Mouse (Mus musculus) cerebellum, postnatal 25 days (tissue): ENCODE data around the gene Nhsl2.

ENCODE experiments used
- DNase-seq, 2 experiments: peaks; one replicate each; pipeline ENCODE4 v3.0.0; 2021; ENCODE audit warnings: mixed read lengths in 2 of 2

Nhsl2 gene

DNA sequence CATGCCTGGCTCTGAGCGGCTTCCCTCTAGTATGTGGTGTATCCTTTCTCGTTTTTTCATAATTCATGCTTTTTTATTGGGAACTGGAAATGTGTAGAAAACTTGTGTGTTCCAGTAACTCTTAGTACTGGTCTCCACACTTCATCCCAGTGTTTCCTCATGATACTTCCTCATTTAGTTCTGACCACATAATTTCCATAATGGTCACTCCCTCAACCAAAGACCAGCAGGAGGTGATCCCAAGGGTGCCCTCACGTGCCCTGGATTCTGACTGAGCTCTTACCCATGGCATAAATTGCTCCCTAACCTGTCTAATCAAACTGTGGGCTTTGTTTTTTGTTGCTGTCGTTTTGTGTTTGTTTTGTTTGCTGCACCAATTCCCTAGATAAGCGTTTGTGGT lies 58.1 kb downstream of the Nhsl2 start:
- no peak for DNase-seq

DNA sequence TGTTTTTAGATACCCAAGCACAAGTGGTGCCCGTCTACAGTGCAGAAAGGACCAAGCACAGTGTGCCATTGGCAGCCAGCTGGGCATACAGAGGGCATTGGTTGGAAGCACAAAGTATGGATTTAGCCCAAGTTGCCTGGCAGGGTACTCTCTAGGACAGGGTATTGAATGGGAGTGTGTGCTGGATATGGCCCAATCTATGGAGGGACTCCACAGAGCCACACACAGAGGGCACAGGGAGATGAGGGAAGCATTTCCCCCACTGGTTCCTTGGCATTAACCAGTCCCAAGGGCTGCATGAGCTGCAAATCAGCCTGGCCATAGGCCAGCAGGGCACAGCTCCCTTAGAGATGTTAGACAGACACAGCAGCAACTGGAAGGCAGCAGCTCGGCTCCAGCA lies 79.9 kb downstream of the Nhsl2 start:
- peak in 1 of 2 experiments; percentile 32 for DNase-seq

DNA sequence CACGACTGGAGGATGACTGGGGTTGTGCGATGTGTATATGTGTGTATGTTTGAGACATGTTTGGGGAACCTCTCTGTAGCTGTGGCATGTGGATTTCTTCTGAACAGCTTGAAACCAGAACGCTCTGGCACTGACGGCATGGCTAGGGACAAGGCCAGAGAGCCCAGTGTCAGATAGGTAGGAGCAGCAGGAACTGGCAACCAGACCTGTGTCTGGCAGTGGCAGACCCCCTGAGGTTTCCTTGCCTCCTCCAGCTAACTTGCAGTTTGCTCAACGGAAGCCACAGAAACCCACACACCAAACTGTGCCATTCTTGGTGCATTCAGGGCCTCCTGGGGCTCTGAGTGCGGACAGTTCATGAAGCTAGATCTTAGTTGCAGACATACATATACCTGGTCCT lies 81.1 kb downstream of the Nhsl2 start:
- peak; percentile 56 to 70 for DNase-seq

DNA sequence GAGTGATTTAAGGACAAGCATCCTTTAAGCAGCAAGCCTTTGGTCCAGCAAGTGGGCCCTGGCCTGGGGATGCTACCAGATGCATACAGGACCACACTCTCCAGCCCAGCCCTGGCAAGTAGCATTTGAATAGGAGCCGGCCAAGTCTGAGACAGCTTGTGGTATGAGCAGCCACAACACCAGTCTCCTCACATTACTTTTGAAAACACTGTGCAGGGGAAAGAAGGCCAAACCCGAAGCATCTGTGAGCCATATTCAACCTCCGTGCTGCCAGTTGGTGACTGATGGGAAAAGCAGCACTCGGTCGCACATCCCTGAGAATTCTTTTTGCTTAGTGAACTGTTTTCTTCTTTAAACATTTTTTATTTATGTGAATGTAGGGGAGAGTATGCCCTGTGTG lies 81.8 kb downstream of the Nhsl2 start:
- no peak for DNase-seq

DNA sequence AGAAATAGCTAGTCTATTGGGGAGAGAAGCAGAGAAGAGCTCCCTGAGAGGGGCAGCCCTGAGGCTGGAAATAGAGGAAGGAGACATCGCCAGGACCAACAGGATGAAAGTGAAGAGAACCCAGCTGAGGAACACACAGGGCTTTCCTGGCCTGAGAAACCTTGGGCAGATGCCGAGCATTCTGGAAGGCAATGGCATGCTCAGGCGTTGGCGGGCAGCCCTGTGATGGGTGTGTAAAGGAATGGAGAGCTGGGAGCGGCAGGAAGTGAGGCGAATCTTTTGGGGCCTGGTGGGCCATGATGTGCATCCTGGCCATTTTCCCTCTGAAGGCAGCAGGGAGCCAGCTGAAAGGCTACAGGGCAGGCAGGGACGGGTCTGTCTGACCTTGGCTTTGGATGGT lies 83.1 kb downstream of the Nhsl2 start:
- DNase-seq = peak; percentile 85 to 92

DNA sequence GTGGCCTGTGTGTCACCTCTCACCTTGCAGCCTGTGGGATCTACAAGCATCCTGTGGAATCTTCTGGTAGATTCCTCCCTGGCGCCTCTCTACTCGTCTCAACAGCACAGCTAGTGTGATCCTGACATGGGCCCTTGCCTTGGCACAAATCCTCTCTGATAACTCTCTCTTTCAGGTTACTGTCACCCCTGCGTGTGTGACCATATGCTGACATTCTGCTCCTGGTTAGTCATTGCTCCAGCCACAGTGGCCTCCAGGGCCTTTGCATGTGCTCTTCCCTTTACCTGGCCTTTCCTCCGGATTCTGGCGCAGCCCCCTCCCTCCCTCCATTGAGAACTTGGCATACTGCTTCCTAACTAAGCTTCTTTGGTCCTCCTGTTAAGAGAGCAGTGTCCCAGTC lies 84.2 kb downstream of the Nhsl2 start:
- DNase-seq = peak; percentile 49 to 60

DNA sequence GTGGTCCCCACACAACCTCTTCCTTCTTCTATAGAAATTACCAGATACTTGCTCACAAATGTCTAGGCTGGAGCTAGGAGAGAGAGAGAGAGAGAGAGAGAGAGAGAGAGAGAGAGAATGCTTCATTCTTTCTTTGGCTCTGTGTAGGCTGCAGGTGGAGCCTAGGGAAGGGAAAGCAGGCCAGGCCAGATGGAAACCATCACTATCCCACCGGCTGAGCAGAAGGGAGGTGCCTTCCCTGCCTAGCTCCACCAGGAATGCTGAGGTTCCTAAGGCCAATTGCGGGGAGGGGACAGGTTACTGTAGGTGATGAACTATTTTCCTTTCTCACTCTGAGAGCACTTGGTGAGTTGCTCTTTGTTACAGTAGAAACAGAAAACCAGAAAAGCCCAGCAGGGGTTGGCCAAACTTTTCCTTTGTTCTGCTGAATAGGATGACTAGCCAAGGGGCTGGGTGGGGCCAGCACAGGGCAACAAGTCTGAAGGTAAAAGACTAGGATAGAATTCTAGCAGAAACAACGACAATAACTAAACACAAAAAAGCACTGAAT lies 86.2 kb downstream of the Nhsl2 start:
- peak in 1 of 2 experiments; percentile 56 for DNase-seq

DNA sequence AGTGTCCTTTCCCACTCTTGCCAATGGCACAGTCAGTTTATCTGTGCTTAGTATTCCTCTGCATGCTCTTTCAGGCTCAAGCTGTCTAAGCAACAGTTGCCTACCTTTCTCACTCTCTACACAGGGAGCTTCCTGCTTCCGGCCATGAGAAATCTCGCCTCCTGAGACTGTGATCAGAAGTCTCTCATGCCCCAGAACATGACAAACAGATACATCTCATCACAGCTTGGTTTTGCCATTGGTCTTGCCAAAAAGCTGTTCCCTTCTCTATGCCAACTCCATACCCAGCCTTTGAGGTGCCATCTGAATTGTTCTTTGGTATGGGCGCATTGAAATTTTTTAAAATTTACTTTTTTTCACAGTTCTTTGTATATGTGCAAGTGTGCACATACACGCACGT lies 90.3 kb downstream of the Nhsl2 start:
- no peak for DNase-seq

DNA sequence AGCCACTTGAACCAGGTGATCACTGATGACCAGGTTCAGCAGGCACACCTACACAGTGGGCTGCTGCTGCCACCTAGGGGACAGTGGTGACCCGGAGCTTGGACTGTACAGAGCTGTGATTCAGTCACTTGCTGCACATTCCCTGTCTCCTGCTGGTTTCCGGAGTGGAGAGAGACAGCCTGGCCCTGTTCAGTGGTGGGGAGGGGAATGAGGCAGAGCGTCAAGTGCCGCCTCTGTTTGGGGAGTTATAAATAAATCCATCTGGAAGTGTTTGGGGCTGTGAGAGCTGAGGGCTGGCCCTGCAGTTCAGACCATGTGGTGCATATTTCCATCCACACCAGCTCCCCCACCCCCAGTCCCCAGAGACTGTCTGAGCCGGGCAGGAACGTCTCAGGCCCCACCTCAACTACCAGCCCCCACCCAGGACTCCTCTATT lies 93.3 kb downstream of the Nhsl2 start:
- DNase-seq = peak; percentile 90 to 93

DNA sequence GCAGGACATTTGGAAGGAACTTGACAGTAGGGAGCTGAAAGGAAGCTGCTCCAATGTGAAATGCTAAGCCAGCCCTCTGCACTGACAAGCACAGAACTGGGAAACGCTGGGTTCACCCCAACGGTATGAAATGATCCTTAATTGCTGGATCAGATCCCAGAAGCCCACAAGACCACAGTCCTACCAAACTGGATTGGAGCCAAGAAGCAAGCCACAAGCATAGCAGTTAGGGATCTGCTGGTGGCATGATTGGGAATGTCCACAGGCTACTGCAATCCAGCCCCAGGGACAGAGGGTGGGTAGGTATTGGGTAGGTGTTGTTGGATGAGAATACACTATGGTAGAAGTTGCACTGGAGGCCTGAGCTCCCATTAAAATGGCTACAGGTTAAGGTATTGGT lies 94.6 kb downstream of the Nhsl2 start:
- DNase-seq = no peak

DNA sequence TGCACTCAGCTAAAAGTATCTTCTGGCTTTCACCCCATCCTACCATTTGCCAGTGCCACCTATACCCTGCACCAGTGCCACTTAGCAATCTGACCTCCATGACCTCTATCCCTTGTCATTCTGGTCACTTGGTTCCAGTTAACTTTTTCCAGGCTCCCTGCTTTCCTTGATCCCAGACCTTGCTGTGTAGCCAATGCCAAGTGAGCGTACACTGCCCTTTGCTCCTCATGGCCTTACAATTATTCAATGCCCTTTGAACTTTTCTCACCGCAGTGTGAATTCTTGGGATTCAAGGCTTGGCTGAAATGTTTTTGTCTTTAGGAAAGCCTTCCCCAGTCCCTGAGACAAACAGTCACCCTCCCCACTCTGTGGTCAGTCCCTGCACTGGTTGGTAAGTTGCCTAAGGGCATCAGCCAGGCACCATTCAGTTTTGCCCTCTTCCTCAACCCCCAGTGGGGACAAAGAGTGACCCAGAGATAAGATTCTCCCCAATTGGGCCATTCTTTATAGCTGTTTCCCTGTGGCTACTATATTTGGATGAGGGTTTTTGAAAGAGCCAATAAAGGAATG lies 95.7 kb downstream of the Nhsl2 start:
- no peak for DNase-seq

DNA sequence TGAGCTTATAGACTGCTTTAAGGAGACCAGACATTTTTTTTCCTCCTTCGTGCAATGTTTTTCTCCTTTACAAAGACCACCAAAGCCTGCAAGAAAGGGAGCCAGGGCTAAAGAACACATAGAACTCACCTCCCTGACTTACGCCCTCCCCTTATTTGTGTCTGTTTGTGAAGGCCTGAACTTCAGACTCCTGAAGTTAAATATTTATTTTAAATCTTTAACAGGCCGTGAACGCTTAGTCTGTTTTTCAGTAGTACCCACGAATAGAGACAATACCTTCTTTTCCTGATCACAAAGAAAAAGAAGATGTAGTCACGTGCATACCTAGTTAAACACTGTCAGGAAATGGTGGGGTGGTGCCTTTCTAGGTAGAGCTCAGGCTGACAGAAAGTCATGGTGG lies 103.3 kb downstream of the Nhsl2 start:
- DNase-seq = no peak

DNA sequence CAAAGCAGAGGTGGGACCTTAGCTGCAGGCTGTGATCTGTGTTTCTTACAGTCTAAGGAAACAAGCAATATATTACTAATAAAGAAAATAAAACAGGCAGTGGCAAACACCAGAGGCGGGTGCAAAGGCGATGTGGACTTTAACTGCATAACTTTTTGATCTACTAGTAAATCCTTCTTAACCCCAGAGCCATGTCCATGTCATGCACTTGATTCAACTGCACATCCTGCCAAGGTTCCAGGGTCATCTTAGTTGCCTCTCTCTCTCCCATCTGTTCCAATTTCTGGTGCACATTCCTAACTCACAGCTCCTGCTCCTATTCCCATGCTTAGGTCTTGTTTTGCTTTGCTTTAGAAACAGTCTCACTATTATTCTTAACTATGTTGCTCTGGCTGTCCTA lies 104.1 kb downstream of the Nhsl2 start:
- DNase-seq = no peak

DNA sequence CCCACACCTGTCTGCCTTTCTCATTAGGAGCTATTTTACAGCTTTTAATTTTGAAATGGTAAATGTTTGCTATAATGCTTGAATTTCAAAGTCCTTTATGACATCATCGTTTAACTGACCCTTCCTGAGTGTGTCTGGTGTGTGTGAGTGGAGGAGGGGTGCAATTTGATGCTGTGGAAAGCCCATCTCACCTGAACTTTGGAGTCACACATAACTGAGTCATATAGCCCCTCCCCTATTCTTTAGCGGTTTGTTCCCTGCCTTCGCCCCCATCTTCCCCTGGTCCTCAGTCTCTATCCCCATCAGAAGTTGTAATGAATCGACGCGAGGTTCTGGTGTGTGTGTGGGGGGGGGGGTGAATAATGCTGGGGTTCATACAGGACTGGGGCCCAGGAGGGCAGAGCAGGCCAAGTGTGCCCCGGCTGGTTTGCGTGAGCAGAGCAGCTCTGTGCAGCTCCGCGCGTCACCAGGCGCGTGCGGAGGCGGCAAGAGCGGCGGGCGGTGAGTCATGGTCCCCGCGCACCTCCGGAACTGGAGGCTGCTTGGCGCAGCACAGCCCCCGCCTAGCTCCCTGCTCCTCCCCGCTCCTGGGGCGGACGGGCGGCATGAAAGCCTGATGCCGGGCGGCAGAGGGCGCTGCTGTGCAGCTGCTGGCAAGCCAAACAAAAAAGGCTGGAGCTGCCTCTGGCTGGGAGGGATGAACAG lies 104.8 kb downstream of the Nhsl2 start:
- peak; percentile 87 to 91 for DNase-seq

DNA sequence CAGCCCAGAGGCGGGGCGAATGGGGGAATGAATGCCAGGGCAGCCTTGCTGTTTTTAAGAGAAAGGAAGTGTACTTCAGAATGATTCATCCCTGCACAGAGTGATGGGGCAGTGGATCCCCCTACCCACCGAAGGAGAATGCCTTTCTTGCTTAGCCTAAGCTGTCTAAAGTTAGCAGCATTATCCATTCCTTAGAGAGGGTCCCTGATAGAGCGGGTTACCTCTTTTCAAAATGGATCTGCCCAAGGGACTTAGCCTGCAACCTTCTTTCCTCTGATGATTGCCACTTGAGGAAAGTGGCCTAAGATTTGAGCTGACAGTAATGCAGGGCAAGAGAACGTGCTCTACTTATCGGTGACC lies 105.3 kb downstream of the Nhsl2 start:
- no peak for DNase-seq

DNA sequence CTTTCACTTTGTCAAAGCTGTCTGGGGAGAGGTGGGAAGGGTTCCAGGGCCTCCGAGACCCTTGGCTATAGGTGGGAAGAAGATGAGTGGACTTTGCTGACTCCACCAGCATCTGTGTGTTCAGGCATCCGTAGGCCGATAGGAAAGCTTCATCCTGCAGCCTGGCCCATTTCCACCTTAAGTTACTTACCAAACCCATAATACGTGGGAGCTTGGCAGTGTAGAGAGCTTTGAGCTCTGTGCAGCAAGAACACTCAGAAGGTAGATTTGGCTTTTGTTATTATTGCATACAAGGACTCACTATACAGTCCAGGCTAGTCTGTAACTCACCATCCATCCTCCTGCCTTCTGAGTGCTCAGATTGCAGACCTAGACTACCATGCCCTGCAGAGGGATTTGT lies 112.7 kb downstream of the Nhsl2 start:
- DNase-seq = no peak

DNA sequence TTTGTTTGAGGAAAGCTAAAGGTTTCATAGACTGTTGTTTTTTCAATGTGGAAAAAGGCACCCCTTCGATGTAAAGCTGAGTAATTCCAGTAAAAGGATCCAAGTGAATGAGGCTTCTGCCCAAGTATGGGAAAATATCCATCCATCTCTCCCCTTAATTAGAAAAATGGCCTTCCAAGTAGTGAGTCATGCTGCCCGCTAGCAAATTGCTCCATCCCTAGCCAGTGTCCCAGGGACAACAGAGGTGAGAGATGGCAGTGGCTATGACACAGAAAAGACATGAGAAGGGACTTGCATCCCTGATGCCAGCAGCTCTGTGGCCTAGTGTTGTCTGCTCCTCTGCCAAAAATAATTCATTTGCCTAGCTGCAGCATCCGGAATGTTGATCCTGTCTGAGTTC lies 114.5 kb downstream of the Nhsl2 start:
- DNase-seq = peak in 1 of 2 experiments; percentile 44

DNA sequence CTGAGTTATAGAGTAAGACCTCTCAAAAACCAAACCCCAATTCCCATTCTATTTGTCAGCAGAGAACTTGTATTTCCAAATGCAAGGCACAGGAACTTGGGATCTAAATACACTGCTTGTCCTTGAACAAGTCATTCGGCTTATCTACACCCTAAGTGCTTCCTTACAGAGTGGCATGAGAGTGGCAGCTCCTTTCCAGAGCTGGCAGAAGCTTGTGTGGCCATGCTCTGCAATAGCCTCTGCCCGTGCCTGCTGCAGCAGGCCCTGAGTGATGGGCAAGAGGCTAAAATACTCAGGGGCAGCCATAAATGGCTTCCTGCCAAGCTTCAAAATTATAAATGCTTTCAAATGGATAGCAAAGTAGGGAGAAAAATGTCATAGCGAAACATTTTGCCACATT lies 123.8 kb downstream of the Nhsl2 start:
- no peak for DNase-seq

DNA sequence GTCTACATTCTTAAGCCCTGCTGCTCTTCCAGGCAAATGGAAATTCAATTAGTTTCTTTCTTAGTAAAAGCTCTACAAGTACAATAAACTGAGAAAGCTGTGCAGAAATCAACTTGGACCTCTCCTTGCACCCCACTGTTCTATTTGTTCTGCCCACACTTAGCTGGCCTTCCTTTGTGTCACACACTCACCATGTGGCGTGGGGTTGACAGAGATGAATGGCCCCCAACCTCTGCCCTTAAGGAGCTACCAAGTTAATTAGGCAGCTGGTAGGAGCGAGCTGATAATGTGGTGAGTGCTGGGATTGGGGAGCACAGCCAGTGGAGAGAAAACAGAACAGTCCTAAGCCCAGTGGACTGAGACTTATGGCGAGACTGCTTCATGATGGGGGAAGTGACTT lies 127.7 kb downstream of the Nhsl2 start:
- no peak for DNase-seq

DNA sequence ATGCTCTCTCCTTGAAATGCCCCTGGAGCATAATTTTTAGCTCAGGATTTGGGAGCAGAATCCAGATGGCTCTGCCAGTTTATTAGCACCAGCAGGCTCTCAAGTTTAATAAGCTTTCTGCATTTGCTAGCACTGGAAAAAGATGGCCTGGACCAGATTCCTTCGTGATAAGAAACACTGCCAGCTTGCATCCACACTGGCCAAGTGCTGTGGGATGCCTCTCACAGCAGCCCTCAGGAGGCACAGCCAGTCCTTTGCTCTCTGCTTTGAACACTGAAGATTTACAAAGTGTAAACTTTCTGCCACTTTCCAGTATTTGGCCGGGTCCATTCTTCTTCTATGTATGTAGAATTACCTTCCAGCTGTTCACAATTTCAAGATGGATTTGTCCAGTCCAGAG lies 129.7 kb downstream of the Nhsl2 start:
- no peak for DNase-seq

DNA sequence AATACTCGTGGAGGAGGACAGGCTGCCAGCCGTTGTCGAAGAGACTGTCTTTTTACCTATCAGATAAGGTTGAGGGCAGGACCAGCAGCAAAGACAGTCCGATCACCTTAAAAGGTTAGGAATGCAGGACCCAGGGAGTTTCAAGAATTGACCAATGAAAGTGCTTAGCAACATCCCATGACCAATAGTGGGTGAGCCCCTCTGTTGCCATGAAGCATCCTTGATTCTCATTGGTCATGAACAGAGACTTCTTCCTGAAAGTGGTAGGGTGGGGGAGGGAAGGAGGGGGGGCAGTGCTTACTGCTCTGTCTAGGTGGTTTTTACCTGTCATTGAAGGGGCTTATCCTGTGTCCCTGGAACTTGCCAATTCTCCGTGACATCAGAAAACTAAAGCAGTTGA lies 130.1 kb downstream of the Nhsl2 start:
- no peak for DNase-seq

DNA sequence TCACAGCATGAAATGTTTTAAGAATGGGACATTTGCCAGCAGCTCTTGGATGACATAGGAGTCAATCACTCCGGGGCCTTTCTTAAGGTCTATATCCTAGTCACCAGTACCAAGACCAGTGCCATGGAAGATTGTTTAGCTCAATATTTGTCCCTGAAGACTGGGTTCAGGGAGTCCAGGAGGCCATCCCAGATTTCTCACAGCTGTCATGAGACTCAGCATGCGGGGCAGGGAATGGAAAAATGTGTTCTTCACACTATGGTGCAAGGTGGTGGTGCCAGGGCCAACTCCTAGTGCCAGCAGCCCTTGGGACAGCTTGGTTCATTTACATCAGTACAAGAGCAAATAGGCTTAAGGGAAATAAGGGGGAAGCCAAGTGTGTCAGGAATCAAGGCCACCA lies 131.4 kb downstream of the Nhsl2 start:
- peak; percentile 51 to 65 for DNase-seq

DNA sequence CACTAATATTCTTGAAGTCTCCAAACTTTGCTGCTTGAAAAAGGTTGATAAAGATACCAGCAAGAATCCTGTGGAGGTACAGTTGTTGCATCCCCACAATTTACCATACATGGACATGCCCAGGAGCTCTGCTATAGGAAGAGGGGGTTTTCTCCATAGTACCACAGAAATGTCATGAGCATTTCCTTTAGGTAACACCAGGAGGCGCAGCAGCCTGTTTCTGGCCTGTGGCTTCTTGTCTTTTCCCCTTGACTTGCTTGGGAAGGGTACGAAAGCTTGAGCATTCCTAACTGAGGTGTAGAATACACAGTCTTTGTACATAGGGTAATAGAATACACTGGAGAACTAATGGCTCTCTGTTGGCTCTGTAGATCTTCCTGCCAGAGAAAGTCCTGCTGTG lies 132.3 kb downstream of the Nhsl2 start:
- no peak for DNase-seq

DNA sequence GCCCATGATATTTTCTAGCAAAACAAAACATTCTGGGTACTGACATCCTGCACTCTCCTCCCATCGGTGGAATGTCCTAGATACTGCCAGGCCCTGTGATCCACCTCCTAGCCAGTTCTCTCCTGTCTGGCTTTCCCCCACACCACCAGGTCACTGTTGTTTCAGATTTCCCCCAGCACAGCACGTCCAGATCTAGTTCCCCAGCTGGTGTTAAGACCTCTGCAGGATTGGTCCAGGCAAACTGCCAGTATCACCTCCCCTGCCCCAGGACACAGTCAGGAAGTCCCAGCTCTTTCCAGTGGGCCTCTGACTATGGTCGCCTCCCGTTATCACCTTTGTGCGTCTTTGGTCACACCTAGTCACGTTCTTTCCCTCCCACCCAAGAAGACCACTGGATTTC lies 134.5 kb downstream of the Nhsl2 start:
- no peak for DNase-seq
